Mouse (Mus musculus): ENCODE data around the gene Gpr146.

Gpr146 gene

GRCm38 (mm10) chr5:139397959-139398753, 20.7 kb downstream of the Gpr146 start:
- peak; percentile 51 to 73 for DNase-seq (ENCODE audit: low read depth in 1 of 2, low spot score in 2 of 2)

GRCm38 (mm10) chr5:139398786-139399185, 21.3 kb downstream of the Gpr146 start:
- DNase-seq (ENCODE audit: low read depth in 1 of 2, low spot score in 2 of 2), result no peak

GRCm38 (mm10) chr5:139399991-139400390, 22.5 kb downstream of the Gpr146 start:
- DNase-seq (ENCODE audit: low read depth in 1 of 2, low spot score in 2 of 2), result no peak

GRCm38 (mm10) chr5:139402106-139402505, 24.6 kb downstream of the Gpr146 start:
- DNase-seq (ENCODE audit: low read depth in 1 of 2, low spot score in 2 of 2), result no peak

- DNase-seq (ENCODE audit: low read depth in 1 of 2, low spot score in 2 of 2), result peak in 1 of 2 experiments; percentile 53
Observed at GRCm38 (mm10) chr5:139403692-139404260, 26.3 kb downstream of the Gpr146 start.

- DNase-seq (ENCODE audit: low read depth in 1 of 2, low spot score in 2 of 2), result peak; percentile 52 to 74
Observed at GRCm38 (mm10) chr5:139404801-139405401, 27.4 kb downstream of the Gpr146 start, which contains the start of gene C130050O18Rik. TSS of gene C130050O18Rik (plus strand) at chr5:139405280.

- DNase-seq (ENCODE audit: low read depth in 1 of 2, low spot score in 2 of 2), result no peak
Observed at GRCm38 (mm10) chr5:139405478-139405877, 28.0 kb downstream of the Gpr146 start.

- peak in 1 of 2 experiments; percentile 43 for DNase-seq (ENCODE audit: low read depth in 1 of 2, low spot score in 2 of 2)
Observed at GRCm38 (mm10) chr5:139405953-139406352, 28.5 kb downstream of the Gpr146 start.

GRCm38 (mm10) chr5:139407121-139407885, 29.8 kb downstream of the Gpr146 start:
- DNase-seq (ENCODE audit: low read depth in 1 of 2, low spot score in 2 of 2), result no peak

GRCm38 (mm10) chr5:139408511-139408910, 31.0 kb downstream of the Gpr146 start:
- DNase-seq (ENCODE audit: low read depth in 1 of 2, low spot score in 2 of 2), result peak in 1 of 2 experiments; percentile 59

GRCm38 (mm10) chr5:139409412-139409811, 31.9 kb downstream of the Gpr146 start:
- peak in 1 of 2 experiments; percentile 45 for DNase-seq (ENCODE audit: low read depth in 1 of 2, low spot score in 2 of 2)

GRCm38 (mm10) chr5:139410056-139410455, 32.6 kb downstream of the Gpr146 start:
- DNase-seq (ENCODE audit: low read depth in 1 of 2, low spot score in 2 of 2), result no peak

- DNase-seq (ENCODE audit: low read depth in 1 of 2, low spot score in 2 of 2), result no peak
Observed at GRCm38 (mm10) chr5:139411117-139411516, 33.6 kb downstream of the Gpr146 start.

- no peak for DNase-seq (ENCODE audit: low read depth in 1 of 2, low spot score in 2 of 2)
Observed at GRCm38 (mm10) chr5:139411665-139412314, 34.3 kb downstream of the Gpr146 start.

GRCm38 (mm10) chr5:139413545-139413944, 36.0 kb downstream of the Gpr146 start:
- DNase-seq (ENCODE audit: low read depth in 1 of 2, low spot score in 2 of 2), result no peak

GRCm38 (mm10) chr5:139415001-139415400, 37.5 kb downstream of the Gpr146 start:
- no peak for DNase-seq (ENCODE audit: low read depth in 1 of 2, low spot score in 2 of 2)

- DNase-seq (ENCODE audit: low read depth in 1 of 2, low spot score in 2 of 2), result peak in 1 of 2 experiments; percentile 6
Observed at GRCm38 (mm10) chr5:139416942-139417341, 39.4 kb downstream of the Gpr146 start.

- DNase-seq (ENCODE audit: low read depth in 1 of 2, low spot score in 2 of 2), result no peak
Observed at GRCm38 (mm10) chr5:139417480-139417879, 40.0 kb downstream of the Gpr146 start.

GRCm38 (mm10) chr5:139418110-139418509, 40.6 kb downstream of the Gpr146 start:
- DNase-seq (ENCODE audit: low read depth in 1 of 2, low spot score in 2 of 2), result no peak

- DNase-seq (ENCODE audit: low read depth in 1 of 2, low spot score in 2 of 2), result no peak
Observed at GRCm38 (mm10) chr5:139418633-139419032, 41.1 kb downstream of the Gpr146 start.

Data from monocyte, adult 2 months (primary cell).